Mouse (Mus musculus) limb, embryonic 14.5 days (tissue): ENCODE results near the gene Slc37a1. TPM values are rescaled to one million over a fixed set of nuclear protein-coding genes. Genes with fewer than 3 reads are reported as not detected.

Experiments
- ATAC-seq: fragments of 200-750 bp; cut with Nextera tagmentation; 2 replicates; pipeline ENCODE4 v1.8.0; 2017; ENCODE audit warnings: low read depth, moderate number of reproducible peaks, moderate TSS enrichment; ENCODE audit not compliant: low FRiP score
- DNase-seq: peaks from one replicate; pipeline ENCODE4 v3.0.0-alpha.2; 2015; ENCODE audit warnings: low spot score
- H3K27ac ChIP-seq: fragments of 300-500 bp; sonication (generic); replicated peaks from 2 replicates; pipeline ENCODE4 v1.5.1; 2014; ENCODE audit warnings: low read depth, mild to moderate bottlenecking, low read length, moderate library complexity, mixed read lengths
- H3K27me3 ChIP-seq: fragments of 300-500 bp; sonication (generic); 2 replicates; pipeline ENCODE4 v1.6.1; 2014; ENCODE audit warnings: low read length, mixed read lengths; ENCODE audit not compliant: control insufficient read depth, insufficient read depth
- H3K36me3 ChIP-seq: fragments of 300-500 bp; sonication (generic); 2 replicates; pipeline ENCODE4 v1.6.1; 2014; ENCODE audit warnings: mild to moderate bottlenecking, low read length, moderate library complexity, mixed read lengths; ENCODE audit not compliant: control insufficient read depth, insufficient read depth
- H3K4me1 ChIP-seq: fragments of 300-500 bp; sonication (generic); 2 replicates; pipeline ENCODE4 v1.6.1; 2014; ENCODE audit warnings: antibody characterized with exemption, low read length, mixed read lengths; ENCODE audit not compliant: control insufficient read depth, insufficient read depth
- H3K4me2 ChIP-seq: fragments of 300-500 bp; sonication (generic); replicated peaks from 2 replicates; pipeline ENCODE4 v1.6.1; 2014; ENCODE audit warnings: low read depth, mild to moderate bottlenecking, low read length, moderate library complexity; ENCODE audit not compliant: severe bottlenecking
- H3K4me3 ChIP-seq: fragments of 300-500 bp; sonication (generic); replicated peaks from 2 replicates; pipeline ENCODE4 v1.5.1; 2014; ENCODE audit warnings: low read length
- H3K9ac ChIP-seq: fragments of 300-500 bp; sonication (generic); 2 replicates; pipeline ENCODE4 v1.6.1; 2014; ENCODE audit warnings: mild to moderate bottlenecking, low read depth, low read length, moderate library complexity; ENCODE audit not compliant: severe bottlenecking
- H3K9me3 ChIP-seq: fragments of 300-500 bp; sonication (generic); 2 replicates; pipeline ENCODE4 v1.6.1; 2016; ENCODE audit warnings: low read length; ENCODE audit not compliant: control insufficient read depth
- POLR2A ChIP-seq: fragments of 200-500 bp; IDR thresholded peaks from 2 replicates; pipeline ENCODE4 v1.8.0; 2012; ENCODE audit warnings: inconsistent platforms, mild to moderate bottlenecking, moderate library complexity, borderline replicate concordance; ENCODE audit not compliant: insufficient read depth, insufficient read length; ENCODE audit errors: extremely low read depth
- WGBS: fragments of 180-500 bp; shearing (Covaris S2); extraction: QIAGEN DNeasy Blood & Tissue Kit; methylation state at CpG from one replicate; pipeline ENCODE4 v1.1.7; 2014; 5-methylcytosine and 5-hydroxymethylcytosine counted together
- polyA plus RNA-seq, 2 experiments: library from polyadenylated mRNA; depleted of rRNA in 1 of 2; stranded (reverse) in 1 of 2; unstranded in 1 of 2; fragments of >200 nt; fragmentation: Nextera tagmentation in 1 of 2; extraction: Ambion mirVana in 1 of 2; gene quantifications; 2 replicates each; pipeline versions ENCODE4 v1.2.1 to v1.2.3; 2012 to 2014

Gene Slc37a1
- polyA plus RNA-seq, 2 experiments, result 1.6 to 2.4 TPM

DNA sequence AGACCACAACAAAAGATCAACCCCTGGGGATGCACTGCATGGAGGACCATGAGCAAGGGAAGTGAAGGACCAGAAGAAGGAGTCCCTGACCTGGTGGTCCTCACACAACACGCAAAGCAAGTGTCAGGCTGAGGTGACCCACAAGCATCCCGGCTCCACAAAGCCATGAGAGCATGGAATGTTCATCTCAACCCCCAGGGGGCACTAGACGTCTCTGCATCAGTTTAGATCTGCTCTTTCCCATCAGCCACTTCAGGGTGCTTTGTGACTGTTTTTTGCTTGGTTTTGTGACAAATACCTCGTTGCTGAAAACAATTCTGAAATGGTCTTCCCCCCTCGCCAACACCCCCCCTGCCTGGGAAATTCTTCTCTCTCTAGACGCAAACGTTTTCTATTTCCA, 91.4 kb downstream of the Slc37a1 start:
- H3K27ac ChIP-seq, result no peak overlapping the region
- no peaks in the 10 kb centered on the region for H3K36me3 ChIP-seq
- 7% methylated on average over 7 of the region's 7 CpGs for WGBS
- DNase-seq (peak; percentile 73), ATAC-seq (no peak)
- no peak overlapping the region for H3K4me3 ChIP-seq
- no peaks in the 10 kb centered on the region for H3K4me1 ChIP-seq
- no peaks in the 10 kb centered on the region for H3K27me3 ChIP-seq
- no peaks in the 10 kb centered on the region for H3K9me3 ChIP-seq
- no peak overlapping the region for H3K9ac ChIP-seq
- peak overlapping the region; percentile 22; the same call in 1 of the 2 replicates for H3K4me2 ChIP-seq
- TF ChIP-seq POLR2A, result no peak

DNA sequence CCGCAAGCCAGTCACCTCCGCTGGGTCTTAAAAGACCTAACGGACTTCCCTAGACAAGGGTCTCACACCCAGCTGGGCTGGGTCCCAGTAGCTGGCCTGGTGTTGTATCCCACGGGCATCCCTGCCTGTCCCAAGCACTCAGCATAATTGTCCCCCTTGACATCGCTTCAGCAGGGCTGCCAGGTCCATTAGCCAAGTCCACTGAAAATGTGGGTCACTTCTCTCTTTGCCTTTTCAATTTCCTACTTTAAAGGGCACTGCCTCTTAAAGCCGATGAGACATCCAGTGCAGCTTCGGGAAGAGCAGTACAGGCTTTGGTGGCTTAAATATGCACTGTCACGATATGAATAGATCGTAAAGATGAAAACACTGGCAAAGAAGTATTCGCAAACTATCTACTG, 91.8 kb downstream of the Slc37a1 start:
- Histone ChIP-seq H3K36me3 (no peaks in the 10 kb centered on the region), H3K27me3 (no peaks in the 10 kb centered on the region), H3K4me1 (no peaks in the 10 kb centered on the region), H3K27ac (no peak overlapping the region), H3K4me2 (peak overlapping the region; percentile 22; the same call in 1 of the 2 replicates), H3K9me3 (no peaks in the 10 kb centered on the region), H3K9ac (no peak overlapping the region), H3K4me3 (no peak overlapping the region)
- no peak for ATAC-seq
- no peak for TF ChIP-seq POLR2A
- DNase-seq, result no peak
- 64% methylated on average over 10 of the region's 10 CpGs for WGBS

DNA sequence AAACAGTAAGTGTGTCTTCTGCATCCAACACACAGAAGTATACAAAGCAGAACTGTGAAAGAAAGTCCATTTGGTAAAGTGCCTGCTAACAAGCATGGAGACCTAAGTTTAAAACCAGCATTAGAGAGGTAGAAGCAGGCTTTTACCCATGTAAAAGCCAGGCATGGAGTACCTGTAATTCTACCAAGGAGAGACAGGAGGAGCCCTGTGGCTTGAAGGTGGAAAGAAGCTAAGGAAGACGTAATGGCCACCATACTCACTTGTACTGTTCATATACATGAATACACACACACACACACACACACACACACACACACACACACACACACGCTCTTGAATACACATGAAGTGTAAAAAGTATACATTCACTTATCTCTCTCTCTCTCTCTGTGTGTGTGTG, 92.5 kb downstream of the Slc37a1 start:
- 83% methylated on average over 2 of the region's 2 CpGs for WGBS
- Histone ChIP-seq H3K4me2 (no peak overlapping the region), H3K4me3 (no peak overlapping the region), H3K4me1 (no peaks in the 10 kb centered on the region), H3K27me3 (no peaks in the 10 kb centered on the region), H3K9me3 (no peaks in the 10 kb centered on the region), H3K27ac (no peak overlapping the region), H3K9ac (no peak overlapping the region), H3K36me3 (no peaks in the 10 kb centered on the region)
- TF ChIP-seq POLR2A, result no peak
- DNase-seq, result no peak
- no peak for ATAC-seq

DNA sequence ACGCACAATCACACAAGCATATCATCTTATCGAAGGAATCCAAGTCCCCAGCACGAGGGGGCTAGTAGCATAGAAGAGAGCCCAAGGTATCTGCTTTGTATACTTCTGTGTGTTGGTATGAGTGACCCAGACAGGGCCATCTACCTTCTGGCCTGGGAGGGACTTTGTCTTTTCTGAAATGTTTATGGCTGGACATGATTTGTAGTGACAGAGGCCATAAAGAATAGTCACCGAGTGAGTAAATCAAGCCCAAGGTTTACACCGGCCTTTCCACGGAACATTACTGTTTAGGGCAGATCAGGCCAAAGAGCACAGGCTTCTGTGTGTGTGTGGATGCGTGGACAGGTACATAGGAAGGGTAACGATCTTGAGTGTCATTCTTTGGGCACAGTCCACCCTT, 93.3 kb downstream of the Slc37a1 start:
- no peak for TF ChIP-seq POLR2A
- Histone ChIP-seq H3K4me1 (peaks cover 2% of the 10 kb centered on the region; the same call in 1 of the 2 replicates), H3K9me3 (no peaks in the 10 kb centered on the region), H3K9ac (no peak overlapping the region), H3K36me3 (no peaks in the 10 kb centered on the region), H3K27me3 (no peaks in the 10 kb centered on the region), H3K4me2 (no peak overlapping the region), H3K4me3 (no peak overlapping the region), H3K27ac (no peak overlapping the region)
- no peak for ATAC-seq
- 46% methylated on average over 8 of the region's 8 CpGs for WGBS
- no peak for DNase-seq

DNA sequence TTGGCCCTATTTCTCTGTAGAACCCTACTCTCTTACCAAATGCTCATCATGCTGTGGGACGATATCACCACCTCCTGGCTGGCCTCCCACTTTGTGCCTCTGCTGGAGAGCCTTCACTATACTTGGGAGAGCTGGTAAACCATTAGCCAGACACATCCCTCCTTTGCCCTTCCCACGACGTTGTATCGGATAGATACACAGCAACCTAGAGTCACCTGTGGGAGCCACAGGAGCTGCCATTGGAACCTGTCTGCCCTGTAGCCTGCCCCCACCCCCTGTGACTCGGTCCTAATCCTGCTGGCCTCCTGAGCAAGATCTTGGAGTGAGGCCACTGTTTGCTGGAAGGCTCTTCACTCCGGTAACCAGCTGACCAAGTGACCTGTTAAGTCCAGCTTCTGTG, 96.7 kb downstream of the Slc37a1 start:
- 83% methylated on average over 6 of the region's 6 CpGs for WGBS
- Histone ChIP-seq H3K4me1 (peaks cover 18% of the 10 kb centered on the region), H3K27me3 (no peaks in the 10 kb centered on the region), H3K27ac (no peak overlapping the region), H3K4me2 (no peak overlapping the region), H3K9ac (no peak overlapping the region), H3K4me3 (no peak overlapping the region), H3K36me3 (no peaks in the 10 kb centered on the region), H3K9me3 (no peaks in the 10 kb centered on the region)
- DNase-seq, result no peak
- ATAC-seq, result no peak
- TF ChIP-seq POLR2A, result no peak
